Comparison of ENCODE assay signal across 13 mouse cellular contexts in genomic region chr17:27207113-27207707, GRCm38 (mm10). TPM values are rescaled to one million over a fixed set of nuclear protein-coding genes. Genes with fewer than 3 reads are reported as not detected.
DNase-seq lines count a peak whose midpoint lies in the region; ATAC-seq and TF ChIP-seq lines count a peak whose summit lies in the region.
"Had no signal": no experiment of that assay in that cellular context is flagged by ENCODE, and none has a peak within 500 bp of the region (broad histone marks: within the 10 kb centered on the region; RNA-seq: fewer than 3 reads in every experiment).

No protein-coding gene starts in this region.

- H3K4me3 ChIP-seq in kidney, adult 2 months (ENCODE audit: insufficient read depth, low read depth, low read length), result no peak overlapping the region
- no peak overlapping the region for H3K4me3 ChIP-seq in kidney, embryonic 15.5 days (replicated peaks)
- no peak overlapping the region for H3K4me3 ChIP-seq in neural tube, embryonic 11.5 days (ENCODE audit: low read depth, low read length)
- H3K4me3 ChIP-seq: hindbrain, embryonic 10.5 days; midbrain, embryonic 10.5 days had no signal

- no peak for ATAC-seq in kidney, embryonic 15.5 days (replicated peaks; ENCODE audit: low FRiP score)
- no peak for ATAC-seq in neural tube, embryonic 11.5 days (ENCODE audit: insufficient read depth, low FRiP score, low TSS enrichment)

- H3K4me2 ChIP-seq in kidney, embryonic 15.5 days, result peak overlapping the region; percentile 24; the same call in 1 of the 2 replicates
- peak overlapping the region; percentile 7; the same call in 1 of the 2 replicates for H3K4me2 ChIP-seq in neural tube, embryonic 11.5 days (ENCODE audit: low read depth)

- no peak overlapping the region for H3K9ac ChIP-seq in kidney, embryonic 15.5 days
- H3K9ac ChIP-seq in neural tube, embryonic 11.5 days (ENCODE audit: low read length), result peak overlapping the region; percentile 26; the same call in 1 of the 2 replicates

- no peak for TF ChIP-seq POLR2A in kidney, adult 2 months (IDR thresholded peaks at IDR 0.05; ENCODE audit: low read depth, low read length)

- intact Hi-C loops in heart, postnatal 36 days (cut with DNase I), result loop anchor here (1.0 to 10.0 kb wide), 3 partner anchors 126 to 962 kb away; partner anchors contain the start of genes Fam234a, RPS10-NUDT3 and Rps10

- H3K36me3 ChIP-seq in kidney, adult 2 months (ENCODE audit: control insufficient read depth, insufficient read depth, low read length), result no peaks in the 10 kb centered on the region
- peaks cover 4% of the 10 kb centered on the region; the same call in 1 of the 2 replicates for H3K36me3 ChIP-seq in kidney, embryonic 15.5 days
- no peaks in the 10 kb centered on the region; the same call in 1 of the 2 replicates for H3K36me3 ChIP-seq in neural tube, embryonic 11.5 days (ENCODE audit: control insufficient read depth, insufficient read depth, low read length)

- H3K4me1 ChIP-seq in kidney, adult 2 months (ENCODE audit: control insufficient read depth, insufficient read depth, low read length), result 0 out of 2 replicates have a peak, but pooled peaks cover 3% of the 10 kb centered on the region
- H3K4me1 ChIP-seq in kidney, embryonic 15.5 days, result peaks cover 44% of the 10 kb centered on the region
- peaks cover 31% of the 10 kb centered on the region for H3K4me1 ChIP-seq in neural tube, embryonic 11.5 days (ENCODE audit: control insufficient read depth, insufficient read depth, low read length)

- no peak overlapping the region for H3K27ac ChIP-seq in kidney, adult 2 months (ENCODE audit: insufficient read depth, low read depth, low read length)
- no peak overlapping the region for H3K27ac ChIP-seq in kidney, embryonic 15.5 days
- H3K27ac ChIP-seq in neural tube, embryonic 11.5 days (ENCODE audit: low read depth, low read length), result peak overlapping the region; percentile 77

- TF ChIP-seq CTCF in kidney, adult 2 months (conservative IDR thresholded peaks at IDR 0.05; ENCODE audit: insufficient read depth, insufficient read length, low read depth, low read length), result no peak

- H3K27me3 ChIP-seq in kidney, adult 2 months (replicated peaks; ENCODE audit: control insufficient read depth, insufficient read depth, low read length), result no peaks in the 10 kb centered on the region
- no peaks in the 10 kb centered on the region for H3K27me3 ChIP-seq in kidney, embryonic 15.5 days
- H3K27me3 ChIP-seq in neural tube, embryonic 11.5 days (ENCODE audit: control insufficient read depth, insufficient read depth, low read length), result no peaks in the 10 kb centered on the region

- 40% methylated on average over 11 of the region's 11 CpGs for WGBS in kidney, adult 2 months
- 18% methylated on average over 11 of the region's 11 CpGs for WGBS in kidney, embryonic 15.5 days
- 35% methylated on average over 11 of the region's 11 CpGs for WGBS in neural tube, embryonic 11.5 days

- H3K9me3 ChIP-seq in kidney, embryonic 15.5 days (replicated peaks), result 0 out of 2 replicates have a peak, but pooled peaks cover under 1% of the 10 kb centered on the region
- no peaks in the 10 kb centered on the region for H3K9me3 ChIP-seq in neural tube, embryonic 11.5 days (ENCODE audit: control insufficient read depth, low read length)
- H3K9me3 ChIP-seq: hindbrain, embryonic 10.5 days; midbrain, embryonic 10.5 days had no signal

- peak; percentile 79 for DNase-seq in kidney, adult 2 months
- no peak for DNase-seq in kidney, adult 18-20 months
- DNase-seq in embryo, embryonic 10 days (ENCODE audit: low spot score), result peak; percentile 32
- DNase-seq in neural tube, embryonic 11.5 days (ENCODE audit: low spot score), result peak; percentile 49
- no peak for DNase-seq in left cerebral cortex, adult 8-10 months (ENCODE audit: low spot score in 2 of 2)
- DNase-seq in heart, postnatal 36 days, result no peak
- DNase-seq in right cerebral cortex, adult 2 months (ENCODE audit: low spot score in 2 of 2), result no peak
- DNase-seq: cerebellum, adult 8-10 months; gastrocnemius, postnatal 14 days; liver had no signal

RNA-seq across cellular contexts. Expression of gene Lemd2, which starts 2.9 kb away (rescaled TPM):
- polyA plus RNA-seq in kidney, adult 2 months (2012; rRNA removed), result 48.4 and 64.4 TPM in 2 replicates
- 13.3 and 16.7 TPM in 2 replicates for polyA plus RNA-seq in kidney, embryonic 15.5 days (2015; fragmentation: Nextera tagmentation; extraction: Ambion mirVana)
- 15.9 and 17.9 TPM in 2 replicates for polyA plus RNA-seq in neural tube, embryonic 11.5 days (2014; fragmentation: Nextera tagmentation; extraction: Ambion mirVana)
- total RNA-seq in left cerebral cortex, adult 8-10 months (2022), result 10 to 100 TPM; 39.0 to 44.9 (median 42.9) TPM
- total RNA-seq in heart, postnatal 36 days (2021), result 10 to 100 TPM; 29.0 to 29.1 TPM

RNA-seq across cellular contexts. Expression of gene Ip6k3, which starts 39.6 kb away (rescaled TPM):
- 0.79 and 1.1 TPM in 2 replicates for polyA plus RNA-seq in kidney, adult 2 months (2012; rRNA removed)
- 0.10 and 0.27 TPM in 2 replicates for polyA plus RNA-seq in kidney, embryonic 15.5 days (2015; fragmentation: Nextera tagmentation; extraction: Ambion mirVana)
- polyA plus RNA-seq in neural tube, embryonic 11.5 days (2014; fragmentation: Nextera tagmentation; extraction: Ambion mirVana), result 0.25 and 0.26 TPM in 2 replicates
- total RNA-seq in left cerebral cortex, adult 8-10 months (2022), result 1 to 10 TPM in 3 of 4 experiments, under 1 TPM in 1; 0.74 to 2.6 (median 1.6) TPM
- 1 to 10 TPM; 4.7 to 7.9 TPM for total RNA-seq in heart, postnatal 36 days (2021)
- polyA plus RNA-seq: midbrain, embryonic 10.5 days had no signal

Comparison
In these comparisons a context has a peak if more than half of its experiments do, and no peak if none do; other contexts are left out.
1. DNase-seq: peak in kidney, adult 2 months (single experiment), embryo, embryonic 10 days (single experiment) and neural tube, embryonic 11.5 days (single experiment); none in kidney, adult 18-20 months (single experiment), left cerebral cortex, adult 8-10 months (0 of 2), heart, postnatal 36 days (0 of 2) and right cerebral cortex, adult 2 months (0 of 2).